Mouse (Mus musculus) fat pad, adult 2 months (tissue): ENCODE measurements around the gene Slc22a5.
"Not testable (repeated sequence)": the region's sequence is repeated elsewhere in the genome, so short reads cannot be mapped to it uniquely, and the experiment has no call there.

Experiments used
- DNase-seq: peaks from one replicate; pipeline ENCODE4 v3.0.0-alpha.2; 2011; ENCODE audit warnings: low read depth, low spot score; ENCODE audit errors: extremely low read depth

The Slc22a5 gene

DNA sequence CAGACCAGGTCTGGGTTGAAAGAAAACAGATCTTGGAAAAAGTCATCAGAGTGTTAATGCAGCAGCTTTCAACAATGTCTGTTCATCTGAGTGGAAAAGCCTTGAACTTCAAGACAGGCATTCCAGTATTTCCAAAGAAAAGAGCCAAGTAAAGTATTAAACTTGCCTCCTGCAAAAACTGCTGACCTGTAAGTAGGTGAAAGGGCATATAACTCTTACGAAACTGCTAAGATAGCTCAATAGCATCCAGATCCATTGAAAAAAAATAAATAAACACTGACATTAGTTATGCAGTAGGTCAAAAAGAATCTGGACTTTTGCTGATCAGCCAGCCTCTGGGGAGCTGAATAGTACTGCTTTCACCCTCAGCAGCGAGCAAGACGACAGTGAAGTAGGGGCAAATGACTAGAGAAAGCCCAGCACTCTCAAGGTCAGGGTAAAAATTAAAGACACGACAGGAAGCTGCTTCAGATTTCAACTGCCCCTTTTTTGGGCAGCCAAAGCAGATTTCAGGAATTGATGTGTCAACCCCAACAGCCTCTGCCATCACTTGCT is 2.3 kb downstream of the Slc22a5 start:
- no peak for DNase-seq

DNA sequence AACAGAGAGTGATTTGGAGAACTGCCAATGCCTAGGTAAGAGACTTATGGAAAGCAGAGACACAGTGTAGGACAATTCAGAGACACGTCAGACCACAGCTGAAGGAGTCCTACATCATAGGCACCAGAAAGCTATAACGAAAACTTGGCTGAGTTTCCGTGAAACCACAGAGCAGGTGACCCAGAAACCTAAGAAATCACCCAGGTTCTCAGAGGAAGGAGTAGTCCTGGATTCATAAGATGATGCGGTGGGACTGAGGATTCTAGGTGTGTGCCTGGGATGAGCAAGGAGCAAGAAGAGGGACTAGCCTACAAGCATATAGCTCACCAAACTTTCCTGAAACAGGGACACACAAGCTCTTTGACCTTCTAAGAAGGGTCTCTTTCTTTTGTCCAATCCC is 3.2 kb downstream of the Slc22a5 start:
- DNase-seq: no peak

DNA sequence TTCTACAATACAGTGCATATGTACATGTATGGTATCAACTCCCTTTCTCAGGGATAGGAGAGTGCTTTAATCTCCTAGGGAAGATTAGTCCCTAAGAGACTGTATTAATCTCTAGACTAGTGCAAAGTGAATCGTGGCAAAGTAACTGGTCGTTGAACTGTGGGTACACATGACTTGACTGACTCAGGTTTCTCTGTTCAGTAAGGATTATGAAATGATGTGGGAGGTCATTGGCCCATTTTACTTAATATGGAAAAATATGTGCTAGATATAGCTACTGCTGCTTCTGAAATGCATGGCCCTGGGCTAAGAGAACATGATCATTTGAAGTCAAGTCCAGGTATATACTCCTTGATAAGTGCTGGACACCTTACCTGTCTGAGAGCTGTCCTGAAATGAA is 8.2 kb downstream of the Slc22a5 start:
- DNase-seq: no peak

DNA sequence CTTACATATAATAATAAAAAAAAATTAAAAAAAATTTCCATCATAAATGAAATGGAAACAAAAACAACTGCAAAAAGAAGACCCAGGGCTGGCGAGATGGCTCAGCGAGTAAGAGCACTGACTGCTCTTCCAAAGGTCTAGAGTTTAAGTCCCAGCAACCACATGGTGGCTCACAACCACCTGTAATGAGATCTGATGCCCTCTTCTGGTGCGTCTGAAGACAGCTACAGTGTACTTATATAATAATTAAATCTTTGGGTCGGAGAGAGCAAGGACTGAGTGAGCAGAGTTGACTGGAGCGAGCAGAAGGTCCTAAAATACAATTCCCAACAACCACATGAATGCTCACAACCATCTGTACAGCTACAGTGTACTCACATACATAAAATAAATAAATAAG is 13.4 kb downstream of the Slc22a5 start:
- DNase-seq: not testable (repeated sequence)

DNA sequence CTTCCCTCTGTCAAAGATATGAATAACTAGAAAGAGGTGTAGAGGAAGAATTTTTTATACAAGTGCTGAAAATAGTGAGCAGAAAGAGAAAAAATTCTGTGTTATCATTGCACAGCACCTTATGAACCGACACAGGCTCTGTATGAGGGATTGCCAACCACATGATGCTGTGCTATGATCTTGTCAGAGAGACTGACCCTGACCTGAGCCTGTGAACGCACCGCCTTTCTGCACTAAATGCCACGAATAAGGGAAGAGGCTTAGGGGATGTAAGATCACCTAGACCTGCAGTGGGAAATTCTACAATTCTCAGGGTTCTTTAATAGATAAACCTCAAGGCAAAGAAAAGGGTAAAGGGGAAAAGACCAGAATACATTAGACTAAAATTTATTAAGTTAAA is 15.0 kb downstream of the Slc22a5 start:
- DNase-seq: no peak

DNA sequence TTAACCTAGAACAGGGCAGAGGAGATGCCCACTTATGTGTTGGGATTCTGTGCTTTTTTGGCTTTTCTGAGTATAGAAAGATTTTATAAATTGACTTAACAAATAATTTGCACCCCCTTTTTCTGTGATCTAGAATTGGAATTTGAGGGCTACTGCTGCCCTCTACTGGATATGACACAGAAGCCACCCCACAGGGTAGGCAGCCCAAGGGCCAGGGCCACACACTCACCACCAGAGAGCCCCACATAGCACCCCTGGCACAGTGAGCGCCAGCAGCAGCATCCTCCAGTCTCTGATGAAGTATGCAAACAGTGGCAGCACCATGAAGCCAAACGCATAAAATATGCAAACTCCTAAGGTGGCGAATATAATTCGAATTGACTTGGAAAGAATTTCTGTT is 16.8 kb downstream of the Slc22a5 start:
- no peak for DNase-seq

DNA sequence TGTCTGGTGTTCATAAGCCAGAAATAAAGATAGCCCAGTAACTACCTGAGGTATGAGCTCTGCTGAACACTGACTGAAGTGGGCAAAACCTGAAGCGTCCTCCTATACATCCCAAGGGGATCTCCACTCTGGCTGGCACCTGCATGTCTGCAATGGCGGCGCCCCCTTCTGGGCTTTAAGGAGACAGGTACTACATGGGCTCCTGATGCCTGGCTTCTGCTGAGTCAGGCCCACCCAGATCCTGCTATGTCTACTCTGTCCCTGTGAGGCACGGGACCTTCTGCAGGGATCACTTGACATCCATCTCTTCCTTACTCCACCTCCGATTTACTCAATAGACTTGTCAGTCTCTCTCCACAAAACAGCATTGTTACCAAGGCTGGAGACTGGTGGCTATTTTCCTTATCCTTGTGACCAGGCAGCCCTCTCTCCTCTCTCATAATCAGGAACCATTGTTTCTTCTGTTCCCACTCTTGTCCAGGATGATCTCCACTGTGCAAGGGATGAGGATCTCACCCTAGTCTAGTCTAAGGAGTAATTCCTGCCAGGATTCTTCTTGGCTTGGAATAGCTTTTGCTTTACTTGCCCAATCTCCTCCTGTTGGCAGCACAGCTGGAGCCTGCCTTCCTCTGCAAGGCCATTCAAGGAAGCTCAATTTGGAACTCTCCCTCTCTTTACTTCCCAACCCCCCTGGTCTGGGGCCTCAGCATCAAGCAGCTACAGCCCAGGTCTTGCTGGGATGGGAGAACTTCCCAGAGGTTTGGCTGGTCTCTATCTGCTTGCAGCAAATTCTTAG is 17.4 kb downstream of the Slc22a5 start:
- not testable (repeated sequence) for DNase-seq

DNA sequence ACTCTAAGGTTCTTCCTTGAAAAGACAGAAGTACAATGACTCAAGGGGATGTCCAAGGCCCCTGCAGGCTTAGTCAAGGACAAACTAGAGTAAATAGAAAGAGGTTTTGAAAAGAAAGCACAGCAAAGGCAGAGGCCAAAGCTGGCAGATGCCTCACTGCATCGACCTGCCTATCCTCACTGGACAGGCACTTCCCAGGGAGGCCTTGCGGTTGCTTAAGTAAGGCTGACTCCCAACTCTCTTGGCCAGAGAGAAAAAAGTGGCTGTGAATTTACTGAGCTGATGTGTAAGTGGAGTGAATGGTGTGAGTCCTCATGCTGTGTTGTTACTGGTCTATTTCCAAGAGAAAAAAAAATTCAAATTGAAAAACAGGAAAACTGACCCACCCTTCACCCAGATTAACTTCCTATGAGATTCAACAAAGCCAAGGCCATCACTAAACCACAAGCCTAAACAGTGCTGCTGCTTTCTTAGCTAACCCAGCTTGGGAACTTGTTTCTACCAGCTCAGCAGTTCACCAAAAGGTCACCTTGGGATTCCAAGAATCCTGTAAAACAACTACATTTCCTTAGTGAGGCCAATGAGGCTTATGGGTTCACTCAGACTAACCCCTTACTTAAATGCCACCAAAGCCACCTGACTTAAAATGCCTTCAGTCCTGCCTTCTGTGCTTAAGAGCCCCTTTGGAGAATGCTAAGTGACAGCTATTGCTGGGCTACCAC is 19.5 kb downstream of the Slc22a5 start:
- DNase-seq: no peak

DNA sequence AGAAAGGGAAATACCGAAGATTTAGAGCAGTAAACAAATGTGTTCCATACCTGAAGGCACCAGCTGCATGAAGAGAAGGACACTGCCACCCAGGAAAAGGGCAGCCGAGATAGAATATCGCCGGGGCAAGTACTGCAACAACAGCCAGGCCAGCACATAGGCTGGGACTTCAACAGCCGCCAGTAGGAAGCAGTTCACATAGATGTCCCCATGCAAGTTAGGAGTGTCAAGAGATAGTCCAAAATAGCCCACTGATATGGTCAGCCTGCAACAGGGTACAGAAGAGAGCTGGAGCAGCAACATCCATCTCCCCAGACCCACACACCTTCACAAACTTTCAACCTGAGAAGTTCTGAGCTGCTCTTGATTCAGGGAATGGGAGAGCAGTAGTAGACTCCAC is 22.3 kb downstream of the Slc22a5 start:
- no peak for DNase-seq

DNA sequence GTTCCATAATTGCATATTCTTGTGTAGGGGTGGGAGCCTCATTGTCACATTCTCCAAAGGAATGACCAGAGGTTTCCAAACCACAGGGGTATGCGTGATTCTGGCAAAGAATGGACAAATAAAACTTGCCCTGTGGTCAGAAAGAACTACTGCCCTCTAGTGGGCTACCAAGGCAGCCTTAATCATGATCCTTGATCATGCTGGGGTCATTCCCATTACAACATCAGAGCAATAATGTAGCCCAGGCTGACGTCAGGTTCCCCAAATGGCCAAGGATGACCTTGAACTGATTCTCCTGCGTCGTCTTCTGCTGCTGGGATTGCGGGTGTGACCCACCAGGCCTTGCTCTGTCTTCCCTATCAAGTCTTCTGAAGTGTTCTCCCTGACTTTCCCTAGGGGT is 23.1 kb downstream of the Slc22a5 start:
- DNase-seq: not testable (repeated sequence)

DNA sequence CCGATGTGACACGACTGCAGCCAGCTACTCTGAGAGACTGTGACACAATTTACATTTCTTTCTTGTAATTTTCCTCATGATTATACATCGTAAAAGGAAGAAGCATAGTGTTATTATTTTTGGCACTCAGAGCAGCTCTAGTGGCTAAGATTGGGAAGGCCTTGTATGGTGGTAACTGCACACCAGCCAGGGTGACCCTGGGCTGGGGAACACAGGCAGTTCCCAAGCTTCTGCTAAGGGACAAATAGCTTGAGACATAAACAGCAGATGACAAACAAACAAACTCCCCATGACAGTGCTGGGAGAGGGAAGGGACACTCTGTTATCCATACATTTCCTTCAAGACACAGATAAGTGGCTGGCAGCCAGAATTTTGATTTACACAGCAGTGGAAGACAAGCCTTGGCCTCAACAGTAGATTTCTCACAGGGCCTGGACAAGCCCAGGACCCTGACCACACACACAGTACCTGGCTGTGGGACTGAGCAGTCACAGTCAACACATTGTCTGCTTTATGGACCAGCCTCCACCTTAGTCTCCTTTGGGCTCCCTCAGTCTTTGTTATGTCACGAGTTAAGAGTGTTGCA is 26.6 kb downstream of the Slc22a5 start:
- not testable (repeated sequence) for DNase-seq

DNA sequence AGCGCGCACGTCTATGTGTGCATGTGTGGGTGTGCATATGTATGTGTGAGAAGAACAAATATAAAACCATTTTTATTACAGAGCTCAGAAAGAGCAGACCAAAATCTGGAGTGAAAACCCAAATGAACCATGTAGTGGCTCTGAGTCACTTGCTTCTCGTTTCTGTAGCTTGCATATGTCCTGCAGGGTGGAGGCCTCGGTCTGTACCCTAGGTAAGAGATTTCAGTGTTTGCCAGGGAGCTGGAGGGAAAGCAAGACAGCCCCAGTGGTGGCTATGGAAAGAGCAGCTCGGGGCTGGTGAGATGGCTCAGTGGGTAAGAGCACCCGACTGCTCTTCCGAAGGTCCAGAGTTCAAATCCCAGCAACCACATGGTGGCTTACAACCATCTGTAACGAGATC is 30.5 kb downstream of the Slc22a5 start:
- DNase-seq: not testable (repeated sequence)

DNA sequence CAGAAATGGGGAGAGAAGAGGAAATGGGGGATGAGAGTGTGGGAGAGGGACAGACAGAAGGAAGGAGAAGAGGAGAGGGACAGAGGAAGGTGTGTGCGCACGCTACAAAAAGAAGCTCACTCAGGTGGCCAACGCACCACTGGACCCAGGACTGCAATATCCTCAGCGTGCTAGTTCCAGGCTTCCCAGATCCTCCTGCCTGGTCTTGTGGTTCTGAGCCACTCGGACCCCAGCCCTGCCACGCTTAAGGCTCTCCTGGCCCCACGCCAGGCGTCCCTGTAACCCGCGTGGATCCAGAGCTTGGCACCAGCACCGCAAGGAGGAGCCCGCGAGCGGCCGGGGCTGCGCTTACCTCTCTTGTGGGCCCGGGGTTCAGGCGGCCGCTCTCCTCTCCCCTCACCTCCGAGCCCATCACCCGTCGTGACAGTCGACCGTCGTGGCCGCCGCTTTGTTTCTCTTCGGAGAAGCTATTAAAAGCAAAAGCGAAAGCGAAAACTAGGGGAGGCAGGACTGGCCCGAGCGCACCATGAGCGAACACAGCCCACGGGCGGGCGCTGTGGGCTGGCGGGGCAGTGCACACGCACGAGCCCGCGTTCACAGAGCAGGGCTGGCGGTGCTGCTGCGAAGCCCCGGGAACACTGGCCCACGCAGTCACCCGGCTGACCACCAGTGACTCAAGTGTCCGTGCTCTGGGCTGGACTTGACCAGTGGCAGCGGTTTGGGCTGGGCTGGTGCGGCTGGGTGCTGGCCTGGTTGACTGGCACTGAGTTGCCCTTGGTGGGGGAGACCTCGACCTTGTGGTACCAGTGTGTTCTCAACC is 32.5 kb downstream of the Slc22a5 start, which contains the start of gene Gm12216:
Gene Gm12216 (minus strand): TSS at position 496 of the 820 bp plus-strand sequence.
- DNase-seq: not testable (repeated sequence)

DNA sequence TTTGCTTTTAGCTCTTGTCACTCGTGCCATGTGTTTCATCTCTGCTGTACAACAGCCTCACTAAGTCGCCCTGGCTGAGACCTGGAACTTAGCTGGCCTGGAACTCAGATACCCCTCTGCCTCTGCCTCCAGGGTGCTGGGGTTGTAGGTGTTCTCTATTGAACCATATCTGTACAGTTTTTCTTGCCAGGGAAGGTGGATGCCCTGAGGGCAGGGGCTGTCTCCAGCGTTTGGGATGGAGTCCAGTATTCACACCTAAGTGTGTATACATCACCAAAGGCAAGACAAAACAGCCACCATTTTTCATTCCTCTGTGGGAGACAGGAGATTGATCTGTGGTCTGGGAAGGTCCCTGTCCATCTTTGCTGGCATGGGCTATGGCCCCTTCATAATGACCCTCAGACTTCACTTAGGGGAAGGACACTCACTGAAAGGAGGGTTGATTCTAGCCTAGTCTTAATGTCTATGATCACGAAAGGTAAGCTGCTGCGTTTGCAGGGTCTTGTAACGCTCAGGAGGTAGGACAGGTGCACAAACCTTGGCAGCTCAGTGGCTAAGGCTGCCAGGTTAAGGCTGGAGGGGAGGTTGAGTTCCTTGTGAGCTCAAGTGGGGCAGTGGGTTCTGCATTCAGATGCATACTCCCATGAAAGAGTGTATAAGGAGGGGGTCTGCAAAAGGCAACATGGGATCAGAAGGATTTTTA is 33.3 kb downstream of the Slc22a5 start:
- no peak for DNase-seq

DNA sequence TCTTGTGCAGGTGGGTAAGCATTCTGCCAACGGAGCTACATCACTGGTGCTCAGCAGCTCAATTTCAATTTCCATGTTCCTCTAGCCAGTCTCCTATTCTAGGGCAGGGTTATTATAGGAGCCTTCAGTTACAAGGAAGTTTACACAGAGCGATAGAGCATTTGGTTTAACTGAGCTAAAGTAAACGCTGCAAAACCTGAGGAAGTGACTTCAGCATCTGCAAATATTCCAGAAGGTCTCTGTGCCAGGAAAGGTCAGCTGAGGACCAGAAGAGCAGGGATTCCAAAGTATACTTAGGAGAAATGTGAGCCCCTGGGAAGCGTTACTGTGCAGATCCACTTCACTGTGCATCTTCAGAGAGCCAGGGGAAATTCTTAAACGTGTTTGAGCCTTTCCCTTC is 37.8 kb downstream of the Slc22a5 start:
- no peak for DNase-seq

DNA sequence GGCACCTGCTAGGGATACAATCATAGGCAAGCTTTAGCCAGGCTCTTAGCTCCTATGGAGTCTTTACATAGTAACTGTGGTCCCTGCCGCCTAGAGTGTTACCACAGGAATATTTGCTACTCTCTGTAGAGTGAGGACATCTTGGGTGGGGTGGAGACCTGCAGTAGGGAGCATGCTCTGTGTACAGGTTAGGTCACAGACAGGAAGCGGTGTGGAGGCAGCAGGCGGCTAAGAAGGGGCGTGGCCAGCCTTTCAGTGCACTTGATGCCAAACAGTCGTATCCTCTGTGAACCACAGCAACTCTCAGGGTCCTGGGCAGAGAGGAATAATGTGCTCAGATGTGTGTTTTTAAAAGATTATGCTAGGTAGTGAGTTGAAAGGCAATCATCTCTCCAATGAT is 39.7 kb downstream of the Slc22a5 start:
- DNase-seq: no peak

DNA sequence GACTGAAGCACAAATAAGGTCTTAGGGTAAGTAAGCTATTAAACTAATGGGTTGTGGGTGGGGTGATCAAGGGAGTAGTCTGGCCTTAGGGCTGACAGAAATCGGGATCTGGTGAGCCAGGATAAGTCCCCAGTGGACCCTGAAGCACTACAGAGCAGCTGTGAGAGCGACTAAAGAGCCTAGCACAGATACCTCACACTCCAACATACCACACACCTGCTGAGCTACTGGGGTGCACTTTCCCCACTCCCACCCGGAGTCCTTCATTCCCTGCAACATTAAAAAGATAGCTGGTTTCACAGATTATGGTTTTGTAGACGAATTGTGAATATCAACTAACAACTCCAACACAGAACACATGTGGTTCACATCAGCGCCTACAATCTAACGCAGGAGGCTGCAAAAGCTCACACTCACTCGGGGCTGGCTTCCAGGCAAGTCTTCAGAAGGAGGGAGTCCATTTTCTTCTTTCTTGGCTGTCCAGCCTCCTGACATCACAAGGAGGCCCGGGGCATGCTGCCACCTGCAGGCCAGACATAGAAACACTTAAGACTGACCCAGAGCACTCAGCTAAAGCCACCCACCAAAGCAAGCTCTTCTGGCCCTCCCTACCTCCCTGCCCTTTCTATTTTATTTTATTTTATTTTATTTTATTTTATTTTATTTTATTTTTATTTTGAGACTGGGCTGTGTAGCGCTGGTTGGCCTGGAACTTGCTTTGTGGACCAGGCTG is 41.7 kb downstream of the Slc22a5 start:
- no peak for DNase-seq

DNA sequence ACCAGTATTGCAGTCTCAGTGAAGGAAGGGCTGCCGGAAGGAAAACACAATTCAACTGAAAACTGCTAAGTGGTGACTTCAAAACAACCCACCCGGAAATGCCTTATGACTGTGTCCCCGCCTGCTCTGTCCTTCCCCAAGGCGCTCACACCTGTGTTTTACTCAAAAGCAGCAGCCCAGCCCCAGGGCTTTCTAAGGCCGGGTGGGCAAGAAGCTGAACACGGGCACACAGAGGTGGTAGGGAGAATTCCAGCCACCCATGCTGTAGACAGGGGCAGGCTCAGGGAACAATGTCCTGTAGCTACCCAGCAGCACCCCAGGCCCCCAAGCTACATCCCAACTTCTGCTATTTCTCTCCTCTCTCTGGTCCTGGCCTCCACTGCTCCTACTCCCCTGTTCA is 45.8 kb downstream of the Slc22a5 start:
- no peak for DNase-seq

DNA sequence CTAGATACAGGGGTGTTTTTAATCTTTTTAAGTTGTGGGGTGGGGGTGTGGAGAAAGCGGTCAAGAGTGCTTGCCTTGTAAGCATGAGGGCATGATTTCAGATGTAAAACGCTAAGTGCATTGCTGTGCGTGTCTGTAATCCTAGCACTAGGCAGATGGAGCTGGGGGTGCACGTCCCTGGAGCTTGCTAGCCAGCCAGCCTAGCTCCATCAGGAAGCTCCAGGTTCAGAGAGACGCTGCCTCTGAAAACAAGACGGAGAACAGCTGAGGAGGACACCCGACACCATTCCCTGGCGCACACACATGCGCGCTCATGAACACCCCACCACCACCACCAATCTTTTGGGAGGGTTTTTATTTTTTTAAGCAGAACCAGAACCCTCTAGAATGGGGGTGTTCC is 48.4 kb downstream of the Slc22a5 start:
- DNase-seq: no peak

DNA sequence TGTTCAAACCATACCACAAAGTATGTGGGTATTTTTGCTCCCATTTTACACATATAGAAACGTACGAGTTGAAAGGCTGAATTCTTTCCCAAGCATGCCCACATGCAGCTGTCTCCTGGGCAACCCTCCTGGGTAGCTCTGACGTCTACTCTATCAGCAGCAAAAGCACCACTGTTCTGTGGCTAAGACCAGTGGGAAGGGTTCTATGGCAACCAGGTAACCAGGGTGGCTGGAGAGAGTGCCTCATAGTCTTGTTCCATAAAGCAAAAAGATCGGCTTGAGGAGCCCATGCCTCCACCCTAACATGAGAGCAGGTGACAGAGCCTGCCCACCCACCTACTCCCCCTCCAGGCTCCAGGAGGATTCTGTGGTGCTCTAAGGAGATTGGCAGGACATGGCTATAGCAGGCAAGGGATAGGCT is 49.3 kb downstream of the Slc22a5 start:
- DNase-seq: no peak
